Mouse (Mus musculus) embryonic fibroblast, embryonic 13.5 days (primary cell): ENCODE results near the gene Rab4b.

Experiments
- CTCF ChIP-seq: IDR thresholded peaks from 2 replicates; pipeline ENCODE4 v1.5.1; 2011; ENCODE audit warnings: mild to moderate bottlenecking, control low read depth, low read length, moderate library complexity, borderline replicate concordance; ENCODE audit not compliant: insufficient read depth
- POLR2A ChIP-seq: IDR thresholded peaks from 2 replicates; pipeline ENCODE4 v1.6.1; 2011; ENCODE audit warnings: low read depth, mild to moderate bottlenecking, control low read depth, low read length, moderate library complexity

DNA sequence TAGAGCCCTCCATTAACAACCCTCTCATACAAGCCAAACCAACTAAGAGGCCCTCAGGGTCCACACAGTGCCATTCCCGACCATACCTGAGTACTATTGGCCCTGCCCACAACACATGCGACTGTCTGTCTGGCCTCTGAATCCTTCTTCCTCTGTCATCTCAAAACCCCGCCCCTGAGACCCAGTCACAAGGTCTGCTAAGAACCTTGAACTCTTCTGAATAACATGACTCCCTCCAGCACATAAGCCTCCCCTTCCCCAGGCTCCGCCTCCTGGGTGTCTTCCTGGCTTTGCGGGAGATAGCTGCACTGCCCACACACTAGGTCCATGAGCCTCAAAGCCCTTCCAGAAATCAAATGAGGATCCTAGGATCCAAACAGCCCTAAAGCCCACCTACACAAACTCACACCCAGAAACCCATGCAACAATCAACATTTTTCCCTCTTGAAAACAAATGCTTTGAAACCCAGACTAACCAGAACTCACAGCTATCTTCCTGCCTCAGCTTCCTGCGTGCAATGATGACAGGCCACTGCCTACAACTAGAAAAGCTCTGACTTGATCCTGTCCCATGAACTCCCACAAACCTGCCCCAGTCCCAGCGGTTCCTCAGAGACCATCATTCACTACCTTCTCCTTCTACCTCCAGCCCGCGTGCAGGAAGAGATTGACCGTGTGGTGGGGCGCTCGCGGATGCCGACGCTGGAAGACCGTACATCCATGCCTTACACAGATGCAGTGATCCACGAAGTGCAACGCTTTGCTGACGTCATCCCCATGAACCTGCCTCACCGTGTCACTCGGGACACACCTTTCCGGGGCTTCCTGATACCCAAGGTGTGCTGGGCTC, 48.0 kb downstream of the Rab4b start:
- TF ChIP-seq CTCF (no peak), POLR2A (no peak)
